Mouse (Mus musculus): ENCODE measurements around the gene March7. TPM values are rescaled to one million over a fixed set of nuclear protein-coding genes. Genes with fewer than 3 reads are reported as not detected.

The March7 gene
- polyA plus RNA-seq, 1 experiment from 2014 or later, result 94.9 TPM

DNA sequence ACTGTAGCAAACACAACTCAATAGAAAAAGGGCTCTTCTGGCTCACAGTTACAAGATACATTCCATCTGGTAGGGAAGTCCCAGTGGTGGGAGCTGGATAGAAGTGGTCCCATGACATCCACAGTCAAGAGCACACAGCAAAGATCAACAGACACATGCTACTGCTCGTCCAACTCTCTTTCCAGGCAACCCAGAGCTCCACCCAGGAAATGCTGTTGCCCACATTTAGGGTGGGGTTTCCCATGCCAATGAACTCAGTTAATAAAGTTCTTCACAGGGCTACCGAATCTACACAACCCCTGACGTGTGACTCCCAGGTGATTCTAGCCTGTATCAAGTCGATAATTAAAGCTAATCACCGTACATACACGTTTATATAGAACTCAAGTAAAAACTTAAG is 5.5 kb upstream of the March7 start:
- H3K27ac ChIP-seq (ENCODE audit: low read depth, low read length), result no peak overlapping the region
- WGBS, result 89% methylated on average over 6 of the region's 6 CpGs
- DNase-seq (ENCODE audit: low spot score) (no peak), ATAC-seq (no peak)
- H3K27me3 ChIP-seq (replicated peaks; ENCODE audit: control insufficient read depth, insufficient read depth, low read length), result no peaks in the 10 kb centered on the region
- H3K9ac ChIP-seq (ENCODE audit: low read length), result no peak overlapping the region
- no peaks in the 10 kb centered on the region for H3K4me1 ChIP-seq (ENCODE audit: control insufficient read depth, insufficient read depth, low read length)
- H3K36me3 ChIP-seq (ENCODE audit: control insufficient read depth, insufficient read depth, low read length), result no peaks in the 10 kb centered on the region
- H3K9me3 ChIP-seq (replicated peaks; ENCODE audit: control insufficient read depth, low read length), result no peaks in the 10 kb centered on the region
- no peak overlapping the region for H3K4me2 ChIP-seq (ENCODE audit: low read length)
- H3K4me3 ChIP-seq (ENCODE audit: low read depth, low read length), result no peak overlapping the region

DNA sequence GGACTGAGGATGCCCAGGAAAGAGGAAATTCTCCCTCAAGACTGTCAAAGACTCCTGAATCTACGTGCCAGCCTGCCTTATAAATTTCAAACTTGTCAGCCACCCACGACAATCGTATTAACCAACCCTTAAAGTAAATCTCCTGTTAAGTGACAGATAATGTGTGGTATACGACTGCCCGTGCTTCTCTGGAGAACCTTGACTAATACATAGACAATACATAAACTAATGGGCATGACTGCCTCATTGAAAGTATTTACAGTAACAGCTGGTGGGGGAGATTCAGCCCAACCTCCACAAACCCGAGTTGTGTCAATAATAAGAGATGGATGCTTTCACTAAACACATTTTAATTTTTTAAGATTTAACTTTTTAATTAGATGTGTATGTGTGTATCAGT is 3.9 kb upstream of the March7 start:
- no peak for DNase-seq (ENCODE audit: low spot score)
- ATAC-seq, result no peak
- H3K4me2 ChIP-seq (ENCODE audit: low read length), result no peak overlapping the region
- no peak overlapping the region for H3K9ac ChIP-seq (ENCODE audit: low read length)
- no peak overlapping the region for H3K4me3 ChIP-seq (ENCODE audit: low read depth, low read length)
- H3K27ac ChIP-seq (ENCODE audit: low read depth, low read length), result no peak overlapping the region
- H3K4me1 ChIP-seq (ENCODE audit: control insufficient read depth, insufficient read depth, low read length), result no peaks in the 10 kb centered on the region
- H3K9me3 ChIP-seq (replicated peaks; ENCODE audit: control insufficient read depth, low read length), result no peaks in the 10 kb centered on the region
- H3K36me3 ChIP-seq (ENCODE audit: control insufficient read depth, insufficient read depth, low read length), result no peaks in the 10 kb centered on the region
- H3K27me3 ChIP-seq (replicated peaks; ENCODE audit: control insufficient read depth, insufficient read depth, low read length), result no peaks in the 10 kb centered on the region
- WGBS, result 82% methylated on average over 6 of the region's 6 CpGs

DNA sequence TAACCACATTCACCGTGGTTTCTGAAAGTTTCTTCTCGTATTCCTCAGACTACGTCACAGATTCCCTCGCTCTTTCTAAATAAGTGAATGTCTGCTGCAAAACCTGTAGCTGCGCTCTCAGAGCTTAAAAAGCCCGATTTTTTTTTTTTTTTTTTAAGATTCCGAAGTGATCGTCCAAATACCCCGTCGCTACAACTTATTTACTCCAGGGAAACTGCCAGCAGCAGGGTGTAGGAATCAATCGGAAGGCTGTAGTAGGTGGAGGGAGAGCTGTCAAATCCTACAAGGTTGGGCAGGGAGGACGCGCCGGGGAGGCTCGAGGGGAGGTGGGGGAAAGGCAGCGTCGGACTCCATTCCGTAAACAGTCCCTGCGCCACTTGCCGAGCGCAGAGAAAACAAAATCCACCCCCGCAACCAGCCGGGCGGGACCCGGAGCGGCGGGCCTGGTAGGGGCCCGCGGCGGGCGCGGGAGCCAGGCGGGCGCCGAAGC is 520 bp upstream of the March7 start:
- 0% methylated on average over 28 of the region's 35 CpGs for WGBS
- peak; percentile 64 for DNase-seq (ENCODE audit: low spot score)
- Histone ChIP-seq H3K27ac (ENCODE audit: low read depth, low read length) (peak overlapping the region; percentile 92), H3K4me2 (ENCODE audit: low read length) (peak overlapping the region; percentile 60), H3K9ac (ENCODE audit: low read length) (peak overlapping the region; percentile 93), H3K27me3 (replicated peaks; ENCODE audit: control insufficient read depth, insufficient read depth, low read length) (no peaks in the 10 kb centered on the region), H3K36me3 (ENCODE audit: control insufficient read depth, insufficient read depth, low read length) (no peaks in the 10 kb centered on the region; the same call in 1 of the 2 replicates), H3K9me3 (replicated peaks; ENCODE audit: control insufficient read depth, low read length) (no peaks in the 10 kb centered on the region), H3K4me3 (ENCODE audit: low read depth, low read length) (peak overlapping the region; percentile 94), H3K4me1 (ENCODE audit: control insufficient read depth, insufficient read depth, low read length) (peaks cover 20% of the 10 kb centered on the region)
- ATAC-seq, result peak; percentile 60

DNA sequence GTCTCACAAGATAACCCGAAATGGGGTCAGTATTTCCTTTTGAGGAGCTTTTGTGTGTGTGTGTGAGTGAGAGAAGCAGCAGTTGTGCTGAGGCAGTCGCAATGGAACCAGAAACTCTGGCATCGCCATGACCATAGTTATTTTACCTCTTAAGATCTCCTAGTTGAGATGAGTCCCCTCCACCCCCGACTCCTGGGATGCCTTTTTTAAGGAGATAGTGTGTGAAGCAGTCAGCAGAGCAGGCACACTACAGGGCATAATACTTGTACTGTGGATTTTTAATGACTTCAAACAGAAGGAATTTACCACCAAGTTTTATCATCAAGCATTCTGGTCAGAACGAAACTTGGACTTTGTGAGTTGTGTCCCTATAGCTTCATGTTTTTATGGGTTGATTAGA is 1.1 kb downstream of the March7 start:
- ATAC-seq, result no peak
- Histone ChIP-seq H3K27ac (ENCODE audit: low read depth, low read length) (no peak overlapping the region), H3K9me3 (replicated peaks; ENCODE audit: control insufficient read depth, low read length) (no peaks in the 10 kb centered on the region), H3K27me3 (replicated peaks; ENCODE audit: control insufficient read depth, insufficient read depth, low read length) (no peaks in the 10 kb centered on the region), H3K4me3 (ENCODE audit: low read depth, low read length) (peak overlapping the region; percentile 94), H3K9ac (ENCODE audit: low read length) (peak overlapping the region; percentile 93), H3K4me2 (ENCODE audit: low read length) (peak overlapping the region; percentile 67), H3K4me1 (ENCODE audit: control insufficient read depth, insufficient read depth, low read length) (peaks cover 22% of the 10 kb centered on the region), H3K36me3 (ENCODE audit: control insufficient read depth, insufficient read depth, low read length) (no peaks in the 10 kb centered on the region; the same call in 1 of the 2 replicates)
- WGBS, result 20% methylated on average over 5 of the region's 5 CpGs
- DNase-seq (ENCODE audit: low spot score), result peak; percentile 21

DNA sequence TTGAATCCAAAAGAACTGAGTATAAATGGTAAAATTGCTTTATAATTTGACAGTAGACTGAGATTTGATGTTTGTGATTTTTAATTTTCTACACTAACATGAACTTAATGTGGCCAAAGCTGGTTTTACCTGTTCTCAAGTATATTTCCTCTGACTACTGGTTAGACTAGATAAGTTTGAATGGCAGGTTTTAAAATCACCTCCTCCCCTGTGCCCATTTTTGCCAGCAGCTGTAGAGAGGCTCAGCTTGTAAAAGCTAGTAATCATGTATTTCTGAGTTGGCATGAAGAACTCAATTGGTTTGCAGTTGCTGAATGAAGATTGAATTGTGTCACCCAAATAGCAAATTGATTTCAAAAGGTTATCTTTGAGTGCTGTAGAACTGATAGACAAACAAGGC is 2.8 kb downstream of the March7 start:
- Histone ChIP-seq H3K36me3 (ENCODE audit: control insufficient read depth, insufficient read depth, low read length) (no peaks in the 10 kb centered on the region; the same call in 1 of the 2 replicates), H3K4me1 (ENCODE audit: control insufficient read depth, insufficient read depth, low read length) (peaks cover 22% of the 10 kb centered on the region), H3K9me3 (replicated peaks; ENCODE audit: control insufficient read depth, low read length) (no peaks in the 10 kb centered on the region), H3K9ac (ENCODE audit: low read length) (no peak overlapping the region), H3K4me2 (ENCODE audit: low read length) (no peak overlapping the region), H3K27ac (ENCODE audit: low read depth, low read length) (no peak overlapping the region), H3K4me3 (ENCODE audit: low read depth, low read length) (no peak overlapping the region), H3K27me3 (replicated peaks; ENCODE audit: control insufficient read depth, insufficient read depth, low read length) (no peaks in the 10 kb centered on the region)
- no peak for ATAC-seq
- no peak for DNase-seq (ENCODE audit: low spot score)

DNA sequence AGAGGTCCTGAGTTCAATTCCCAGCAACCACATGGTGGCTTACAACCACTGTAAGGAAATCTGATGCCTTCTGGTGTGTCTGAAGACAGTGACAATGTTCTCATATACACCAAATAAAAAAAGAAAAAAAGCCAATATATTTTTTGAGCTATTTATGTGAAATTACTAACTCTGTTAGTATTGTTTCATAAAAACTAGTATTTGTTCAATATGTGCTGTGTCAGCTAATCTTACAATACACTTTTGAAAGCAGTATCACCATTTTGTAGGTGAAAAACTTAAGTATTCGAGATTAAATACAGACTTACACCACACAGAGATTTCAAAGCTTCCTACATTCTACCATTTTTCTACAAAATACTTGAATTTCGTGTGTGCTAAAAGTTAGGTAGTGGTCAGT is 5.0 kb downstream of the March7 start:
- no peak overlapping the region for H3K27ac ChIP-seq (ENCODE audit: low read depth, low read length)
- 96% methylated on average over 2 of the region's 2 CpGs for WGBS
- ATAC-seq (no peak), DNase-seq (ENCODE audit: low spot score) (no peak)
- no peaks in the 10 kb centered on the region; the same call in 1 of the 2 replicates for H3K36me3 ChIP-seq (ENCODE audit: control insufficient read depth, insufficient read depth, low read length)
- H3K4me3 ChIP-seq (ENCODE audit: low read depth, low read length), result no peak overlapping the region
- peaks cover 22% of the 10 kb centered on the region for H3K4me1 ChIP-seq (ENCODE audit: control insufficient read depth, insufficient read depth, low read length)
- no peaks in the 10 kb centered on the region for H3K27me3 ChIP-seq (replicated peaks; ENCODE audit: control insufficient read depth, insufficient read depth, low read length)
- no peak overlapping the region for H3K9ac ChIP-seq (ENCODE audit: low read length)
- H3K4me2 ChIP-seq (ENCODE audit: low read length), result no peak overlapping the region
- no peaks in the 10 kb centered on the region for H3K9me3 ChIP-seq (replicated peaks; ENCODE audit: control insufficient read depth, low read length)

DNA sequence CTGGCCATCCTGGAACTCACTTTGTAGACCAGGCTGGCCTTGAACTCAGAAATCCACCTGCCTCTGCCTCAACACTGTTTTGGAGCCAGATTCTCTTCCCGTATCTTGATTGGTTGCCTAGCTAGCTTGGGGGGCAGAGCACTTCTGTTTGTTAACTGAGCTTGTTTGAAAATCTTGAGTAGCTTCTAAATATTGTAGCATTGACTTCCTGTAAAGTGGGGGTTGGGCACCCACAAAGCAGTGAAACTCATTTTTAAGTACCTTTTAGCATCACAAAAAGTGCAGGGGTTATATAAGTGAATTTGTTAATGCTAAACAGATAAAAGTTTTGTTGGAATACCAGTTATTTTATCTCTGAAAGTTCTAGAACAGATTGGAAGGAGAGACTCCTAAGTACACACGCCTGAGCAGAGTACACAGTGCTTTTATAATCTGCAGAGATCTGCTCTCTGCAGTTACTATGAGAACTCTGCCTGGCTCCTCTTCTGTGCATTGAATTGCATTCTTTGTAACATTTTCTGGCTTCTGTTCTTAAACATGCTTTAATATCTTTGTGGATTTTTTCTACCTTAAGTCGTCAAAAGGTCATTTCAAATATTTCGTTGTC is 7.0 kb downstream of the March7 start:
- no peak overlapping the region for H3K27ac ChIP-seq (ENCODE audit: low read depth, low read length)
- WGBS, result 93% methylated on average over 4 of the region's 4 CpGs
- no peaks in the 10 kb centered on the region for H3K9me3 ChIP-seq (replicated peaks; ENCODE audit: control insufficient read depth, low read length)
- DNase-seq (ENCODE audit: low spot score) (no peak), ATAC-seq (no peak)
- no peaks in the 10 kb centered on the region; the same call in 1 of the 2 replicates for H3K36me3 ChIP-seq (ENCODE audit: control insufficient read depth, insufficient read depth, low read length)
- peaks cover 14% of the 10 kb centered on the region for H3K4me1 ChIP-seq (ENCODE audit: control insufficient read depth, insufficient read depth, low read length)
- no peaks in the 10 kb centered on the region for H3K27me3 ChIP-seq (replicated peaks; ENCODE audit: control insufficient read depth, insufficient read depth, low read length)
- H3K4me3 ChIP-seq (ENCODE audit: low read depth, low read length), result no peak overlapping the region
- no peak overlapping the region for H3K9ac ChIP-seq (ENCODE audit: low read length)
- H3K4me2 ChIP-seq (ENCODE audit: low read length), result no peak overlapping the region

DNA sequence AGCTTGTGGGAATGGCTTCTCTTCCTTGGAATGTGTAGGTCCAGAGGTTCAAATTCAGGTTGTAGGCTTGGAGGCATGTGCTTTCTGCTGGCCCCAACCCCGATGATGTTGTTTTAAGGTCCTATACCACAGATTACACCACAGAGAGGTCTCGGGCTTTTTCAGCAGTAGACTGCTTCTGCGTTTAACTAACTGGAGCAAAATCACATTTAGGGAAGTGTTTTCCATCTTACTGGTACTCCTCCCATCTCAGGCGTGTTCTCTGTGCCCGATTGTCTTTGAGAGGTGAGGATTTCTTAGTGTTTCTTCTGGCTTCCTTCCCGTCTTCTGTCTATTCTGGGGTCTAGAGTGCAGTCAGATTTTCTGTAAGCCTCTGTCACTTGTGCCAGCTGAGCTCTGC is 7.9 kb downstream of the March7 start:
- Histone ChIP-seq H3K9me3 (replicated peaks; ENCODE audit: control insufficient read depth, low read length) (no peaks in the 10 kb centered on the region), H3K4me2 (ENCODE audit: low read length) (no peak overlapping the region), H3K36me3 (ENCODE audit: control insufficient read depth, insufficient read depth, low read length) (no peaks in the 10 kb centered on the region; the same call in 1 of the 2 replicates), H3K27ac (ENCODE audit: low read depth, low read length) (no peak overlapping the region), H3K4me3 (ENCODE audit: low read depth, low read length) (no peak overlapping the region), H3K4me1 (ENCODE audit: control insufficient read depth, insufficient read depth, low read length) (peaks cover 7% of the 10 kb centered on the region), H3K27me3 (replicated peaks; ENCODE audit: control insufficient read depth, insufficient read depth, low read length) (no peaks in the 10 kb centered on the region), H3K9ac (ENCODE audit: low read length) (no peak overlapping the region)
- DNase-seq (ENCODE audit: low spot score) (no peak), ATAC-seq (no peak)
- WGBS, result 90% methylated on average over 6 of the region's 6 CpGs

DNA sequence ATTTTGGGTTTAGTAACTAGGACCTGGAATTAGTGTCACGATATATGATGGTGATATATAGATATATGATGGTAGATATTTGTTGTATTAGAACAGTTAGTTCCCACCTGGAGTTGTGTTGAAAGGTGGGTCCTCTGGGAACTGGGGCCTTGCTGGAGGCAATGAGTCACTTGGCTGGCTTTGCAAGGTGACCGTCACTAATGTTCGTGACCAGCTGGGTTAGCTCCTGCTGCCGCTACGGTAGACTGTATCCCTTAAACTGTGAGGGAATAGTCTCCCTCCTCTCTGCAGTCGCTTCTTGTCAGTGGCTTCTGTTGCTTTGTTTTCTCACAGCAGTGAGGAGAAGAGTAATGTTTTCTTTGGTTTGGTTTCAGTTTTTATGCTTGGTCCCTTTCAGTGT is 11.5 kb downstream of the March7 start:
- no peaks in the 10 kb centered on the region for H3K4me1 ChIP-seq (ENCODE audit: control insufficient read depth, insufficient read depth, low read length)
- DNase-seq (ENCODE audit: low spot score) (no peak), ATAC-seq (no peak)
- no peaks in the 10 kb centered on the region for H3K9me3 ChIP-seq (replicated peaks; ENCODE audit: control insufficient read depth, low read length)
- no peaks in the 10 kb centered on the region for H3K36me3 ChIP-seq (ENCODE audit: control insufficient read depth, insufficient read depth, low read length)
- H3K9ac ChIP-seq (ENCODE audit: low read length), result no peak overlapping the region
- no peak overlapping the region for H3K4me3 ChIP-seq (ENCODE audit: low read depth, low read length)
- H3K27me3 ChIP-seq (replicated peaks; ENCODE audit: control insufficient read depth, insufficient read depth, low read length), result no peaks in the 10 kb centered on the region
- 83% methylated on average over 6 of the region's 6 CpGs for WGBS
- H3K27ac ChIP-seq (ENCODE audit: low read depth, low read length), result no peak overlapping the region
- H3K4me2 ChIP-seq (ENCODE audit: low read length), result no peak overlapping the region
